Mouse (Mus musculus) hindbrain, embryonic 14.5 days (tissue): Measurements from ENCODE around the gene Stt3b. TPM values are rescaled to one million over a fixed set of nuclear protein-coding genes. Genes with fewer than 3 reads are reported as not detected.

Experiments used
- ATAC-seq: fragments of 200-750 bp; cut with Nextera tagmentation; 2 replicates; pipeline ENCODE4 v1.8.0; 2017; ENCODE audit warnings: moderate number of reproducible peaks, mild to moderate bottlenecking, moderate TSS enrichment, moderate library complexity; ENCODE audit not compliant: low FRiP score
- DNase-seq: peaks from one replicate; pipeline ENCODE4 v3.0.0-alpha.2; 2015; ENCODE audit warnings: low spot score
- H3K27ac ChIP-seq: fragments of 300-500 bp; sonication (generic); 2 replicates; pipeline ENCODE4 v1.5.1; 2014; ENCODE audit warnings: mild to moderate bottlenecking, moderate library complexity
- H3K27me3 ChIP-seq: fragments of 300-500 bp; sonication (generic); 2 replicates; pipeline ENCODE4 v1.6.1; 2014; ENCODE audit warnings: mild to moderate bottlenecking, low read length, mixed read lengths; ENCODE audit not compliant: control insufficient read depth, insufficient read depth
- H3K36me3 ChIP-seq: fragments of 300-500 bp; sonication (generic); replicated peaks from 2 replicates; pipeline ENCODE4 v1.6.1; 2014; ENCODE audit not compliant: control insufficient read depth, insufficient read depth
- H3K4me1 ChIP-seq: fragments of 300-500 bp; sonication (generic); replicated peaks from 2 replicates; pipeline ENCODE4 v1.6.1; 2014; ENCODE audit warnings: antibody characterized with exemption, low read length, mixed read lengths; ENCODE audit not compliant: control insufficient read depth, insufficient read depth
- H3K4me2 ChIP-seq: fragments of 300-500 bp; sonication (generic); replicated peaks from 2 replicates; pipeline ENCODE4 v1.6.1; 2014; ENCODE audit warnings: mild to moderate bottlenecking, moderate library complexity
- H3K4me3 ChIP-seq: fragments of 300-500 bp; sonication (generic); replicated peaks from 2 replicates; pipeline ENCODE4 v1.5.1; 2014; ENCODE audit warnings: mild to moderate bottlenecking, low read length
- H3K9ac ChIP-seq: fragments of 300-500 bp; sonication (generic); 2 replicates; pipeline ENCODE4 v1.6.1; 2014
- H3K9me3 ChIP-seq: fragments of 300-500 bp; sonication (generic); 2 replicates; pipeline ENCODE4 v1.6.1; 2016; ENCODE audit warnings: low read length; ENCODE audit not compliant: control insufficient read depth
- WGBS: fragments of 180-500 bp; shearing (Covaris S2); extraction: QIAGEN DNeasy Blood & Tissue Kit; methylation state at CpG from one replicate; pipeline ENCODE4 v1.1.7; 2014; 5-methylcytosine and 5-hydroxymethylcytosine counted together
- polyA plus RNA-seq: library from polyadenylated mRNA; unstranded; fragments of >200 nt; fragmentation: Nextera tagmentation; extraction: Ambion mirVana; gene quantifications from 2 replicates; pipeline ENCODE4 v1.2.1, GENCODE M21; 2014

Stt3b gene
- polyA plus RNA-seq, 1 experiment from 2014 or later = 116 TPM

GRCm38 (mm10) chr9:115340212-115340815, 30.1 kb upstream of the Stt3b start:
- H3K36me3 ChIP-seq = no peaks in the 10 kb centered on the region
- ATAC-seq (no peak; the same call in 1 of the 2 replicates), DNase-seq (peak; percentile 34)
- H3K9ac ChIP-seq = no peak overlapping the region
- no peak overlapping the region for H3K27ac ChIP-seq
- no peak overlapping the region for H3K4me2 ChIP-seq
- no peaks in the 10 kb centered on the region for H3K9me3 ChIP-seq
- WGBS = 36% methylated on average over 12 of the region's 12 CpGs
- H3K4me3 ChIP-seq = no peak overlapping the region
- no peaks in the 10 kb centered on the region for H3K27me3 ChIP-seq
- H3K4me1 ChIP-seq = peaks cover 6% of the 10 kb centered on the region; the same call in 1 of the 2 replicates

GRCm38 (mm10) chr9:115338816-115339215, 28.6 kb upstream of the Stt3b start:
- 38% methylated on average over 6 of the region's 6 CpGs for WGBS
- ATAC-seq (no peak; the same call in 1 of the 2 replicates), DNase-seq (no peak)
- Histone ChIP-seq H3K4me2 (no peak overlapping the region), H3K9me3 (no peaks in the 10 kb centered on the region), H3K27me3 (no peaks in the 10 kb centered on the region), H3K27ac (no peak overlapping the region), H3K4me3 (no peak overlapping the region), H3K4me1 (peaks cover 6% of the 10 kb centered on the region; the same call in 1 of the 2 replicates), H3K36me3 (no peaks in the 10 kb centered on the region), H3K9ac (no peak overlapping the region)

- DNase-seq = no peak
- Histone ChIP-seq H3K9ac (no peak overlapping the region), H3K4me2 (no peak overlapping the region), H3K9me3 (no peaks in the 10 kb centered on the region), H3K27ac (no peak overlapping the region), H3K4me1 (no peaks in the 10 kb centered on the region), H3K36me3 (no peaks in the 10 kb centered on the region), H3K4me3 (no peak overlapping the region), H3K27me3 (no peaks in the 10 kb centered on the region)
- 87% methylated on average over 12 of the region's 12 CpGs for WGBS
- no peak for ATAC-seq
Observed at GRCm38 (mm10) chr9:115333016-115333415, 22.8 kb upstream of the Stt3b start.

GRCm38 (mm10) chr9:115332339-115332738, 22.1 kb upstream of the Stt3b start:
- Histone ChIP-seq H3K27me3 (no peaks in the 10 kb centered on the region), H3K4me1 (no peaks in the 10 kb centered on the region), H3K4me2 (no peak overlapping the region), H3K36me3 (no peaks in the 10 kb centered on the region), H3K4me3 (no peak overlapping the region), H3K27ac (no peak overlapping the region), H3K9ac (no peak overlapping the region), H3K9me3 (no peaks in the 10 kb centered on the region)
- no peak for DNase-seq
- WGBS = 83% methylated on average over 7 of the region's 7 CpGs
- no peak for ATAC-seq

GRCm38 (mm10) chr9:115330861-115331476, 20.7 kb upstream of the Stt3b start:
- 82% methylated on average over 6 of the region's 6 CpGs for WGBS
- ATAC-seq (no peak), DNase-seq (no peak)
- no peaks in the 10 kb centered on the region for H3K4me1 ChIP-seq
- H3K9me3 ChIP-seq = no peaks in the 10 kb centered on the region
- H3K27ac ChIP-seq = no peak overlapping the region
- H3K4me3 ChIP-seq = no peak overlapping the region
- H3K27me3 ChIP-seq = no peaks in the 10 kb centered on the region
- H3K9ac ChIP-seq = no peak overlapping the region
- no peaks in the 10 kb centered on the region for H3K36me3 ChIP-seq
- no peak overlapping the region for H3K4me2 ChIP-seq

- H3K36me3 ChIP-seq = no peaks in the 10 kb centered on the region
- H3K27ac ChIP-seq = no peak overlapping the region
- no peaks in the 10 kb centered on the region for H3K9me3 ChIP-seq
- DNase-seq (no peak), ATAC-seq (no peak)
- no peak overlapping the region for H3K4me2 ChIP-seq
- no peak overlapping the region for H3K4me3 ChIP-seq
- H3K27me3 ChIP-seq = no peaks in the 10 kb centered on the region
- H3K9ac ChIP-seq = no peak overlapping the region
- WGBS = 78% methylated on average over 4 of the region's 4 CpGs
- peaks cover 7% of the 10 kb centered on the region for H3K4me1 ChIP-seq
Observed at GRCm38 (mm10) chr9:115326533-115326890, 16.3 kb upstream of the Stt3b start.

GRCm38 (mm10) chr9:115325831-115326532, 15.8 kb upstream of the Stt3b start:
- H3K4me2 ChIP-seq = no peak overlapping the region
- ATAC-seq (no peak), DNase-seq (no peak)
- H3K36me3 ChIP-seq = no peaks in the 10 kb centered on the region
- H3K27ac ChIP-seq = no peak overlapping the region
- H3K9me3 ChIP-seq = no peaks in the 10 kb centered on the region
- H3K27me3 ChIP-seq = no peaks in the 10 kb centered on the region
- 78% methylated on average over 13 of the region's 13 CpGs for WGBS
- H3K4me1 ChIP-seq = peaks cover 7% of the 10 kb centered on the region
- no peak overlapping the region for H3K9ac ChIP-seq
- no peak overlapping the region for H3K4me3 ChIP-seq

- DNase-seq (no peak), ATAC-seq (no peak)
- no peak overlapping the region for H3K9ac ChIP-seq
- H3K27ac ChIP-seq = no peak overlapping the region
- WGBS = 4% methylated on average over 10 of the region's 10 CpGs
- H3K36me3 ChIP-seq = no peaks in the 10 kb centered on the region
- 0 out of 2 replicates have a peak overlapping the region, but pooled peaks have one; percentile 7 for H3K4me2 ChIP-seq
- H3K4me3 ChIP-seq = no peak overlapping the region
- peaks cover 7% of the 10 kb centered on the region for H3K4me1 ChIP-seq
- no peaks in the 10 kb centered on the region for H3K27me3 ChIP-seq
- no peaks in the 10 kb centered on the region for H3K9me3 ChIP-seq
Observed at GRCm38 (mm10) chr9:115323572-115323971, 13.4 kb upstream of the Stt3b start.

- H3K4me2 ChIP-seq = no peak overlapping the region
- WGBS = 82% methylated on average over 6 of the region's 6 CpGs
- no peak for DNase-seq
Observed at GRCm38 (mm10) chr9:115322385-115322784, 12.2 kb upstream of the Stt3b start.

More at GRCm38 (mm10) chr9:115322385-115322784, 12.2 kb upstream of the Stt3b start:
- no peaks in the 10 kb centered on the region for H3K36me3 ChIP-seq
- no peaks in the 10 kb centered on the region for H3K27me3 ChIP-seq
- H3K4me1 ChIP-seq = peaks cover 7% of the 10 kb centered on the region
- no peak overlapping the region for H3K9ac ChIP-seq
- H3K27ac ChIP-seq = no peak overlapping the region
- H3K9me3 ChIP-seq = no peaks in the 10 kb centered on the region
- no peak for ATAC-seq
- no peak overlapping the region for H3K4me3 ChIP-seq
